Mouse (Mus musculus): Measurements from ENCODE around the gene Gli2. TPM values are rescaled to one million over a fixed set of nuclear protein-coding genes. Genes with fewer than 3 reads are reported as not detected.

The Gli2 gene
- not detected for total RNA-seq (2023)

GRCm38 (mm10) chr1:119053402-119053841 lies at the start of gene Gli2:
Gene Gli2, minus strand, starts transcription at chr1:119053619.

Measured in CD4-positive naive resting alpha-beta T cell, adult 57 days (primary cell).